Mouse (Mus musculus) neural tube, embryonic 11.5 days (tissue): ENCODE data around the gene Apoc4. TPM values are rescaled to one million over a fixed set of nuclear protein-coding genes. Genes with fewer than 3 reads are reported as not detected.

Source experiments
- ATAC-seq: fragments of 200-750 bp; cut with Nextera tagmentation; 2 replicates; pipeline ENCODE4 v1.8.0; 2017; ENCODE audit warnings: moderate number of reproducible peaks, mild to moderate bottlenecking, moderate TSS enrichment, moderate library complexity; ENCODE audit not compliant: insufficient read depth, low FRiP score, low TSS enrichment
- DNase-seq: peaks from one replicate; pipeline ENCODE4 v3.0.0-alpha.2; 2015; ENCODE audit warnings: low spot score
- H3K27ac ChIP-seq: fragments of 300-500 bp; sonication (generic); 2 replicates; pipeline ENCODE4 v1.5.1; 2014; ENCODE audit warnings: low read depth, mild to moderate bottlenecking, low read length
- H3K27me3 ChIP-seq: fragments of 300-500 bp; sonication (generic); 2 replicates; pipeline ENCODE4 v1.6.1; 2014; ENCODE audit warnings: mild to moderate bottlenecking, low read length, mixed read lengths; ENCODE audit not compliant: control insufficient read depth, insufficient read depth
- H3K36me3 ChIP-seq: fragments of 300-500 bp; sonication (generic); 2 replicates; pipeline ENCODE4 v1.6.1; 2014; ENCODE audit warnings: mild to moderate bottlenecking, low read length, moderate library complexity, mixed read lengths; ENCODE audit not compliant: control insufficient read depth, insufficient read depth
- H3K4me1 ChIP-seq: fragments of 300-500 bp; sonication (generic); 2 replicates; pipeline ENCODE4 v1.6.1; 2014; ENCODE audit warnings: low read length, mixed read lengths; ENCODE audit not compliant: control insufficient read depth, insufficient read depth
- H3K4me2 ChIP-seq: fragments of 300-500 bp; sonication (generic); 2 replicates; pipeline ENCODE4 v1.6.1; 2014; ENCODE audit warnings: low read depth, mild to moderate bottlenecking, moderate library complexity
- H3K4me3 ChIP-seq: fragments of 300-500 bp; sonication (generic); 2 replicates; pipeline ENCODE4 v1.5.1; 2014; ENCODE audit warnings: low read depth, low read length
- H3K9ac ChIP-seq: fragments of 300-500 bp; sonication (generic); 2 replicates; pipeline ENCODE4 v1.6.1; 2014; ENCODE audit warnings: mild to moderate bottlenecking, low read length
- H3K9me3 ChIP-seq: fragments of 300-500 bp; sonication (generic); 2 replicates; pipeline ENCODE4 v1.6.1; 2016; ENCODE audit warnings: low read length; ENCODE audit not compliant: control insufficient read depth
- WGBS: fragments of 180-500 bp; shearing (Covaris S2); extraction: QIAGEN DNeasy Blood & Tissue Kit; methylation state at CpG from one replicate; pipeline ENCODE4 v1.1.7; 2014; 5-methylcytosine and 5-hydroxymethylcytosine counted together
- polyA plus RNA-seq: library from polyadenylated mRNA; unstranded; fragments of >200 nt; fragmentation: Nextera tagmentation; extraction: Ambion mirVana; gene quantifications from 2 replicates; pipeline ENCODE4 v1.2.1, GENCODE M21; 2014

Apoc4 gene
- polyA plus RNA-seq, 1 experiment from 2014 or later, result not detected

- Histone ChIP-seq H3K36me3 (peaks cover 12% of the 10 kb centered on the region; the same call in 1 of the 2 replicates), H3K27me3 (no peaks in the 10 kb centered on the region), H3K4me1 (no peaks in the 10 kb centered on the region), H3K4me2 (no peak overlapping the region), H3K9me3 (no peaks in the 10 kb centered on the region), H3K4me3 (no peak overlapping the region), H3K27ac (no peak overlapping the region), H3K9ac (no peak overlapping the region)
- DNase-seq (no peak), ATAC-seq (no peak)
- 87% methylated on average over 4 of the region's 4 CpGs for WGBS
These were observed 23.2 kb upstream of the Apoc4 start for GRCm38 (mm10) chr7:19704475-19704874.

- H3K27ac ChIP-seq, result no peak overlapping the region
- ATAC-seq (no peak), DNase-seq (no peak)
- H3K36me3 ChIP-seq, result peaks cover 6% of the 10 kb centered on the region; the same call in 1 of the 2 replicates
- H3K27me3 ChIP-seq, result no peaks in the 10 kb centered on the region
- H3K9ac ChIP-seq, result no peak overlapping the region
- no peaks in the 10 kb centered on the region for H3K9me3 ChIP-seq
- WGBS, result 92% methylated on average over 16 of the region's 16 CpGs
- H3K4me2 ChIP-seq, result no peak overlapping the region
- no peak overlapping the region for H3K4me3 ChIP-seq
- 0 out of 2 replicates have a peak, but pooled peaks cover 7% of the 10 kb centered on the region for H3K4me1 ChIP-seq
These were observed 21.7 kb upstream of the Apoc4 start for GRCm38 (mm10) chr7:19702859-19703555.

GRCm38 (mm10) chr7:19701069-19701761 is 19.9 kb upstream of the Apoc4 start:
- DNase-seq, result peak; percentile 71
- H3K9me3 ChIP-seq, result no peaks in the 10 kb centered on the region
- no peak overlapping the region for H3K27ac ChIP-seq
- no peak overlapping the region for H3K4me2 ChIP-seq
- WGBS, result 32% methylated on average over 22 of the region's 22 CpGs
- no peak overlapping the region for H3K4me3 ChIP-seq
- no peak overlapping the region; the same call in 1 of the 2 replicates for H3K9ac ChIP-seq
- peaks cover 6% of the 10 kb centered on the region; the same call in 1 of the 2 replicates for H3K36me3 ChIP-seq
- H3K4me1 ChIP-seq, result 0 out of 2 replicates have a peak, but pooled peaks cover 7% of the 10 kb centered on the region
- ATAC-seq, result no peak
- no peaks in the 10 kb centered on the region for H3K27me3 ChIP-seq

- Histone ChIP-seq H3K27ac (no peak overlapping the region), H3K9ac (no peak overlapping the region), H3K9me3 (no peaks in the 10 kb centered on the region), H3K36me3 (0 out of 2 replicates have a peak, but pooled peaks cover 4% of the 10 kb centered on the region), H3K27me3 (no peaks in the 10 kb centered on the region), H3K4me3 (no peak overlapping the region), H3K4me2 (no peak overlapping the region), H3K4me1 (0 out of 2 replicates have a peak, but pooled peaks cover 7% of the 10 kb centered on the region)
- DNase-seq (no peak), ATAC-seq (no peak)
- 65% methylated on average over 12 of the region's 12 CpGs for WGBS
These were observed 19.2 kb upstream of the Apoc4 start for GRCm38 (mm10) chr7:19700299-19701068.

DNA sequence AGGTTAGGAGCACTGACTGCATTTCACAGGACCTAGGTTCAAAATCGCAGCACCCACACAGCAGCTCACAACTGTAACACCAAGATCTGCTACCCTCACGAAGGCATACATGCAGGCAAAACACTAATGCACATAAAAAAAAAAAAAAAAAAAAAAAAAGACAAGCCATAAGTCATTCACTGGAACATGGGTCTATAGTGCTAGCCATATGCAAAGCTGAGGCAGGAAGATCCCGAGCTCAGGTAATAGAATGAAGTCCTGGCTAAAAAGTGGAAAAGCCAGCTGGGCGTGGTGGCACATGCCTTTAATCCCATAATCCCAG is 18.5 kb upstream of the Apoc4 start:
- H3K9me3 ChIP-seq, result no peaks in the 10 kb centered on the region
- H3K9ac ChIP-seq, result no peak overlapping the region
- ATAC-seq (no peak), DNase-seq (no peak)
- H3K4me1 ChIP-seq, result 0 out of 2 replicates have a peak, but pooled peaks cover 7% of the 10 kb centered on the region
- H3K4me3 ChIP-seq, result no peak overlapping the region
- H3K27me3 ChIP-seq, result no peaks in the 10 kb centered on the region
- 76% methylated on average over 4 of the region's 4 CpGs for WGBS
- H3K4me2 ChIP-seq, result no peak overlapping the region
- no peak overlapping the region for H3K27ac ChIP-seq
- H3K36me3 ChIP-seq, result 0 out of 2 replicates have a peak, but pooled peaks cover 4% of the 10 kb centered on the region

DNA sequence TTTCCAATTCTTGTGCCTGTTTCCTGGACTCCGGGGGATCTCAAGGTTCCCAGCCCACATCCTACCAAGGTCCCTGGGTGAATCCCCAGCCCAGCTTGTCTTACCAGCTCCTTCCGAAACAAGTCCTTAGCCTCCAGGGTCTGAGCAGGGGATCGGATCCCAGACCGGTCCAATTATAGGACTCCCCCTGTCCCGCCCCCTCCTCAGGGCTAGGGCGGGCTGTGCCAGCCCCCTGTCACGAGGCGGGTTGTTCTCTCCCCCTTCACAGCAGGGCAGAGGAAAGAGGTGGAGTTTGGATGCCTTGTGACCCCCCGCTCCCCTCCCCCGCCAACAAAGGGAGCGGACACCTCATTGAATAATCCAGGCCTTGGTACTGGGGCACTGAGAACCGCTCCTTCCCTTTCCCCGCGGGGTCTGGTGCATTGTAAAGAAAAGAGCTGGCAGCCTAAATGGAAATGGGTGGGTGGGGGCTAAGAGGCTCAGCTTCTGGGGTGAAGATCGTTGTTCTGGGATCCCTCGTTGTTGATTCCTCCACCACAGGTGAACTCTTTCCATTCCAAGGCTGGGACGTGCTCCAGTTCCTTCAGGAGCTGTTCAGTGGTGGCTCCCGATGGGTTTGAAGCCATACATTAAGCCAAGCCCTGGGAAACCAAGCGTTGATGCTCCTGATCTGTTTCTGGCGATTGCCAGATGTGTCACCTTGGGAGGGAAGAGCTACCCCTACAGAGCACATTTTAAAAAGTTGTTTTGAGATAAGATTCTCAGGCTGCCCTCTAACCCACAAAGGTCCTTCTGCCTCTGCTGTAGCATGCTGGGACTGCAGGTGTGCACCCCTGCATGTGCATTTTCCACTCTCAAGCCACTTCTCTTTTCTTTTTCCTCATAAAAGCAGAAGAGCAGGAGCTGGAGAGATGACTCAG is 17.9 kb upstream of the Apoc4 start, which contains the start of gene Apoe:
Gene Apoe, minus strand, starts transcription at position 282 of the 920 bp plus-strand sequence.
- no peaks in the 10 kb centered on the region for H3K9me3 ChIP-seq
- WGBS, result 2% methylated on average over 20 of the region's 20 CpGs
- peak within 1 kb of the TSS; percentile 53 for H3K4me2 ChIP-seq
- peak within 1 kb of the TSS; percentile 29 for H3K4me3 ChIP-seq
- ATAC-seq (peak; percentile 39; the same call in 1 of the 2 replicates), DNase-seq (peak; percentile 55)
- H3K4me1 ChIP-seq, result 0 out of 2 replicates have a peak, but pooled peaks cover 7% of the 10 kb centered on the region
- H3K27ac ChIP-seq, result no peak within 1 kb of the TSS
- 0 out of 2 replicates have a peak, but pooled peaks cover 4% of the 10 kb centered on the region for H3K36me3 ChIP-seq
- H3K27me3 ChIP-seq, result no peaks in the 10 kb centered on the region
- H3K9ac ChIP-seq, result peak within 1 kb of the TSS; percentile 49

- Histone ChIP-seq H3K9ac (peak overlapping the region; percentile 49), H3K9me3 (no peaks in the 10 kb centered on the region), H3K27ac (no peak overlapping the region), H3K4me1 (0 out of 2 replicates have a peak, but pooled peaks cover 7% of the 10 kb centered on the region), H3K27me3 (no peaks in the 10 kb centered on the region), H3K4me3 (peak overlapping the region; percentile 29), H3K4me2 (peak overlapping the region; percentile 53), H3K36me3 (0 out of 2 replicates have a peak, but pooled peaks cover 4% of the 10 kb centered on the region)
- 4% methylated on average over 28 of the region's 28 CpGs for WGBS
- no peak for ATAC-seq
- DNase-seq, result peak; percentile 59
These were observed 16.9 kb upstream of the Apoc4 start for GRCm38 (mm10) chr7:19697949-19698906.
